Mouse (Mus musculus) bone marrow, adult 2 months (tissue): ENCODE data around the gene Ucn.

ENCODE experiments used
- CTCF ChIP-seq: fragments of 200-500 bp; IDR thresholded peaks from 2 replicates; pipeline ENCODE4 v1.5.1; 2011; ENCODE audit warnings: low read length, control low read depth; ENCODE audit not compliant: control insufficient read depth, insufficient read depth
- POLR2A ChIP-seq: fragments of 200-500 bp; IDR thresholded peaks from 2 replicates; pipeline ENCODE4 v1.6.1; 2011; ENCODE audit warnings: low read depth, mild to moderate bottlenecking, control low read depth, low read length, borderline replicate concordance; ENCODE audit not compliant: control insufficient read depth

DNA sequence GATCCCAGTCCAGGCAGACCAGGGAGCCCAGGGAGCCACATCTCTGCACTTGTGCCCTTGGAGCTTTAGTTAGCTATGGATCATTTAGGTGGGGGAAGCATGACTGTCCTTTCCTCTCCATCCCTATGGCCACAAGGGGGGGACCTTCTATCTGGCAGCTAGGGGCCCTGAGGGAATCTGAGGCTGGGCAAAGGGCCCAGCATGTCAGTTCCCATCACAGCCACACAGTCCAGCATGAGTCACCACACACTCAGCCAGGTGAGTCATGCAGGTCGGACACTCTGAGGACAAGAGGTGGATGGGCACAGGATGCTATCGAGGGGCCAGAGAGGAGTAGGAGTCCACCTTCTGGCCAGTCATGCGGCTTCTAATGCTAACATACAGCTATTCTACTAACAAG is 13.1 kb upstream of the Ucn start:
- TF ChIP-seq POLR2A (no peak), CTCF (no peak)
